Mouse (Mus musculus) 416B (cell line): ENCODE data around the gene Kdm2b.
A peak's percentile ranks its signal among the peaks of the same experiment; 100 is the strongest.

Experiments used
- DNase-seq: peaks from one replicate; pipeline ENCODE4 v3.0.0; 2011; ENCODE audit warnings: low read depth

Gene Kdm2b

DNA sequence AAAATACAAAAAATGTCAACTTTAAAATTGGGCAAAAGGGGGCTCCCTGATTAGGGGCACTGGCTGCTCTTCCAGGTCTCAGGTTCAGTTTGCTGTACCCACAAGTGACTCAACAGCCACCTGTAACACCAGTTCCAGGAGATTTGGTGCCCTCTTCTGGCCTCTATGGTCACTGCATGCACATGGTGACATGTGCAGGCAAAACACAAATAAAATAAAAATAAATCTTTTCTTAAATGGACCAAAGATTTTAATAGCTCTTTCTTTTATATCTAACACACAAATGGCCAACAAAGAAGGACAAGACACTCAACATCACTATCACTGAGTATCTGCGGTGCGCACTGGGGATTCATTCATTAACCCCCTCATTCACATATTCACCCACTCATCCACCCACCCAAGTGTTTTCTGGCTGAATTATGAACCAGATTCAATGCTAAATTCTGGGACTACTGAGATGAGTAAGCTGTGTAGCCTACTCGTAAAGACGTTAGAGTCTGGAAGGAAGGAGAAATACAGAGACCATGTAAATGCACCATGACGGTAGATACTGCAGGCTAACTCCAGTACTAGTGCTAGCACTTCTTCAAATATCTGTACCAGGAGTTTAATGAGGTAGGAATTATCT, 95.5 kb downstream of the Kdm2b start:
- peak; percentile 67 for DNase-seq

DNA sequence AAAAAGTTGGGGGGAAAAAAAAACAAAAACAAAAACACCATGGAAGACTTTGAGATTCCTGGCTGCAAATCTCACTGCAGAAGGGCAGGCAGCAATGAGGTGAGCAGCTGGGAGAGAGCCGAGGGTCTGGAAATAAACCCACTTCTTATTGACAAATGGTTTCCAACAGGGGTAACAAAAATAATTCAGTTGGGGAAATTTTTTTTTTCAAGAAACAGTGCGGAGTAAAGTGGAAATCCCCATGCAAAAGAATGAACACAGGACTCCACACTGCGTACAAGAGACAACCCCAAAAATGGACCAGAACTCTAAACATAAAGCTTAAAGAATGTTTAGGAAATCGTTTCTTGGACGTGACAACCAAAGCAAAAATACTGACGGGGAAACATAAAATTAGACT, 96.4 kb downstream of the Kdm2b start:
- DNase-seq: no peak

DNA sequence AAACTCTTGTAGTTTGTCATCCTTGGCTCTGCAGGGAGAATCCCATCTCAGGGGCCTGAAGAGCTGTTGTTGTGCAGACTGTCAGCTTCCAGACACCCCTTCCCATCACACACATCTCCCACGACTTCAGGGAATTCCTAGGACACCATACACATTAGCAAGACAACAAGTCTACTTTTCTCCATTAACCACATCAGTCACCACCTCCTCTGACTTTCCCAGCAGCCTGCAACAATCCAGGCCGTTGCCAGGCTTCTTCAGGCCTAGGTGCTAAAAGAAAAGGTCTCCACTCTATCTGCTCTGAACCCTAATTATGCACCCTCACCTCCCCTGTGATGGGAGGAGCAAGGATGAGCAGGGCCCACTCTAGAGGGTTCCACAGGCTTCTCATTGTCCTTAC, 99.2 kb downstream of the Kdm2b start:
- no peak for DNase-seq

DNA sequence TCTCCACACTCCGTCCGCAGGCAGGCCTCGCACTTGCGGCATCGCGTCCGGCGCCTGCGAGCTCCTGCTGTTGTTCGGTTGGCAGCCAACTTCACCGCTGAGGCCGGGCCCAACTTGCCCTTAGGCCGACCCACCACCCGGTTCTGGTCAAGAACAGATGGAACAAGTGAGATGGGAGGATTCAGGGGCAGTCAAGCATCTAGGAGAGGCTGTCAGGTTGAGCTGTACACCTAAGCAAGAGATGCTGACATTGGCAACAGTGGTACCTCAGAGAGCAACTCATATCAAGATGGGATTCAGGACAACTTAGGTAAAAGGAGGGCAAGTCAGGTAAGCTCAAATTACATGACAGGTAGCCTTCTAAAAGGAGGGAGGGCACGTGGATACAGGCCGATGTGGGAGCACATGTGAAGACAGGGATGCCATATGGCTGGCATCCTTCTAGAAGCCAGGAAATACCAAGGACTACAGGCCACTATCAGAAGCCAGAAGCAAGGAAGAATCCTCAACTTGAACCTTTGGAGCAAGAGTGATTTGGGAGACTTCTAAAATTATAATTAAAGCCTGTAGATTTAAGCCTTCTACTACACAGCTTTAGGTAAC, 100.9 kb downstream of the Kdm2b start:
- DNase-seq: no peak

DNA sequence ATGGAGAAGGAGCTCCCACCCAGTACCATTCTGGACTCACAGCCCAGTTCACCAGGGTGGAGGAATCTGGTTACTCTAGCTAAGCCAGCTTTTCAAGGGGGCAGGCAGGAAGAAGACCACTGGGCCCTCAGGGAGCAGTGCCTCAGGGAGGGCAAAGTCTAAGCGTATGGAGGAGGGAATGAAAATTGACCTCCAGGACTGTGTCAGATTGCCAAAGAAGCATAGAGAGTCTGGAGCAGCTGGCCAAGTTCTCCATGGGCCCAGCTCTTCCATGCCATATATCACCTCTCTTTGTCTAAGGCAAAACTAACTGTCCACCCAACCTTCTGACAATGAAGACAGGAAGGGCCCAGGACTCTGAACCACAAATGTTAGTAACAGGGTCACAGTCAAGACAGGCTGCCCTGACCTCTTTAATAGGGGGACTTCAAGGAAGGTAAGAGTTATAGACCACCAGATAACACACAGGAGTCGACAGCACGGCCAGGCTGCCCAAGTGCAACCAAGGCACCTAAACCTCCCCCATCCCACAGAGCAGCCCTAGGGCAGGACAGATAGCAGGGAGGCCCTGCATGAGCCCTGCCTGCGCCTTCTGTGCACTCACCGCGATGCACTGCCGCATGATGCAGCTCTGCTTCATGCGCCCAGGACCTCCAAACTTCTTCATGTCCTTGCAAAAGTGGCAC, 101.6 kb downstream of the Kdm2b start:
- DNase-seq: no peak

DNA sequence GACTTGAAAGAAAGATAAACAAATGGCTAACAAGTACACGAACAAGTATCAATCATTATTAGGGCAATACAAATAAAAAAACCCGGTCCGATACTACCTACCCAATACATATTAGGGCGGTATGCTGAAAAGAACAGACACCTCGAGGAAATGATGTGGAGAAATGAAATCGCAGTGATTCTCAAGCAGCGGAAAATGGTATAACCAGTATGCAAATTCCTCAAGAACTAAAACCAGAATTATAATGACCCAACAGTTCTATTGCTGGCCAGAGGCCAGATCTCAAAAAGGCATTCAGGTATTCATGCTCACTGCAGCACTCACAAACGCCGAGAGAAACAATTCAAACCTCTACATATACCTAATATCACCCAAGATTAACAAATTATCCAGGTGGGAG, 102.6 kb downstream of the Kdm2b start:
- no peak for DNase-seq

DNA sequence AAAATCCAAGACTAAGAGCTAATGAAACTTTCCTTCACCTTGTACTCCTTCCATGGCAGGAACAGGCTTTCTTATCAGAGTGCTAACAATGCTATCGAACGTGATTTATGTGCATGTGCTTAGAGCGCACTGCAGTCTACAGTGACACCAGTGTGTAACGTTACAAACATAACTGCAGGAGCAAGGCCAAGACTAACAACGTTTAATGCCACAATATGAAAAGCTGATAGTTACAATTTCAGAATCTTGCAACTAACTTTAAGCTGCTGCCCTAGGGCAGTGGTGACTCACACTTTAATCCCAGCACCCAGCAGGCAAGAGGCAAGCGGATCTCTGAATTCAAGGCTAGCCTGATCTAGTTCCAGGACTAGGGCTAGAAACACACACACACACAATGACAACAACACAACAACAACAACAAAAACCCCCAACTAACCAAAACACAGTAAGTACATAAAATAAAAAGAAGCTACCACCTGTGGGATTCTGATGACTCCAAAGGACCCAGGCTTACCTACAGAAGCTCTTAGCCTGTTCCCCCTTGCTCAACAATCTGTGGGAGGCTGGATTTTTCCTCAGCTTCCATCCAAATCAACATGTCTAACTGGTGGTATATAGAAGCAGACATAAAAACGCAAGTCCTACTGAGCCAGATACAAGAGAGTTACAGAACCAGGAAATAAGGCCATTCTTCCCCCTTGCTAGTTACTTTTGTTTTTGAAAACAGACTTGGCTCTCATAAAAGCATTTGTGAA, 104.9 kb downstream of the Kdm2b start:
- peak; percentile 34 for DNase-seq

DNA sequence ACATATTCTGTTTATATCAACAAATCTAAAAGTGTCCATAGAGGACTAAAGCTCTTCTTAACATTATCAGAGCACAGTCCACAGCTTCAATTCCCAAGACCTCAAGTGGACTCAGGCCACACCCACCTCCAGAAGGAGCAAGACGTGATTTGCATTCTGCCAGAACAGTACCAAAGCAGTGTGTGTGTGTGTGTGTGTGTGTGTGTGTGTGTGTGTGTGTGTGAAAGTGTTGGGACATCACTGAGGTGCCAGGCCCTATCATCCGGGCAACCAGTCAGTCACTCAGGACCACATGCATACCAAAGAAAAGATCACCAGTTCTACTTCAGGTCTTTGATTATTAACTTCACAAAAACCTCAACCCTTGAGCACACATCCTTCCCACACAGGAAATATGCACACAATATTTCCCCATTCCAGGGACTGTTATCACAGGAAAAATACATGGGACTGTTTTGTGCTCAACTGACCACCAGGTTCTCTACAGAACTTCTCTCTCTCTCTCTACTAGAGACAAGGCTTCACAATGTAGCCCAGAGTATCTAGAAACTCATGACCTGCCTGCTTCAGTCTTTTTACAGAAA, 105.9 kb downstream of the Kdm2b start:
- peak; percentile 54 for DNase-seq

DNA sequence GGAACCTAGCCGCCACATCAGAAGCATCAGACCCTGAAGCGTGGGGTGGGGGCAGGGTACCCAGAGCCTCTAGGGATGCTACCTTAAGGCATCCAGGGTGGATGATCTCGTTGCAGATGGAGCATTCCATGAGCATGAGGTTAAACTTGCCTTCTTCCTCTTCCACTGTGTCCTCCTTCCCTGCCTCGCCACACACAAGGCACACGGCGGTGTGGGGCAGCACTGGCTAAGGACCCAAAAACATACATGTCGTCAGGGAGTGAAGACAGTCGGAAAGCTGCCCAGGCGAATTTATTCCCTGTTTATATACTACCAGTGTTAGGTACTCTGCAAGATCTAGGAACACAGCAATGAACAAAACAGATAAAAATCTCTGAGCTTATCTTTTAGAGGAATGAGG, 106.4 kb downstream of the Kdm2b start:
- DNase-seq: no peak

DNA sequence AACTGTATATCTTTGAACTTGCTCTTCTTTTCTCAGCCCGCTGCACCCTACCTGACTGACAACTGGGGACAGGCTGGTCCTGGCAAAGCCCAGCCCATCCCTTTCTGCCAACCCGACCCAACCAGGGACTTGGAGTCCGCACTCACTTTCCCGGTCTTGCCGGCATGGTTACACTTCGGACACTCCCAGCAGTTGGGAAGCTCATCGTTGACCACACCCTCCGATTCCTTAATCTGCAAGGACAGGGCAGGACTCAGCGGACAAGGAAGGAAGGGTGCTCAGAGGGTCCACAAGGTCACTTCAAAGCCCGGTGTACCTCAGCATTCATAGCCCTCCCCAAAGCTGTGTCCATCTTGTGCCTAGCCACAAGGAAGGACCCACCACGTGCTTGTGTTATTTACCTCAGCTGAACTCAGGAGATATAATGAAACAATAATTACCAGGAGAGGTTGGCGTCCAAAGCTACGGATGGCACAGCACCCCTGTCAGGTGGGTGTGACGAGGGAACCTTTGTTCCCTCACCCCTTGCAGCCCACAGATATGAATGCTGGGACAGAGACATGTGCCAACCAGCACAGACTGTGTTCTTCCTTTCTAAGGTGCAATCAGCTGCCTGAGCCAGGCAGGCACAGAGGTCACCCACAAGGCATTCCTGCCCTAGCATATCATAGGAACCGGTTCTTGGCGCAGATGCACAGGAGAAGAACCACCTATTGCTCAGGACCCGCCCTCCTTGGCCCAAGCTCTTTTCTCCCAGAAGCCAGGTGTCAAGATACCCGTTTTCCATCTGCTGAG, 107.2 kb downstream of the Kdm2b start:
- no peak for DNase-seq

DNA sequence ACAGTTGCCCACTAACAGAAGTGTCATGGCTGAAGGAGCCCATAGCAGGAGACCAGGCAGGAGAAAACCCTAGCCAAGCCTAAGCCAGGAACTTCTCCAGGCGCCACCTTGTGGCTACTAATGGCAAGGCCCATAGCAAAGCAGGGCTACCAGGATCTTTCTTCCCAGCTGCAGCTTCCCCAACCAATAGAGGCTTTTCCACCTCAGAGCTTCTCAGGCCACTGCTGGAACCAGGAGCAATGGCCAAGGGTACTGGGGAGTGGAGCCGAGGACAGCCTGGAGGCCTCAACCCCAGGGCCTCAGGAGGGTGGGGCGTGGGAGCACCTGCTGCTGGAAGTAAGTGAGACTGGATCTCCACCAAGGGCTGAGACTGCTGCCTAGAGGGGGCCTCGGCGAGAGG, 108.3 kb downstream of the Kdm2b start:
- peak; percentile 65 for DNase-seq

DNA sequence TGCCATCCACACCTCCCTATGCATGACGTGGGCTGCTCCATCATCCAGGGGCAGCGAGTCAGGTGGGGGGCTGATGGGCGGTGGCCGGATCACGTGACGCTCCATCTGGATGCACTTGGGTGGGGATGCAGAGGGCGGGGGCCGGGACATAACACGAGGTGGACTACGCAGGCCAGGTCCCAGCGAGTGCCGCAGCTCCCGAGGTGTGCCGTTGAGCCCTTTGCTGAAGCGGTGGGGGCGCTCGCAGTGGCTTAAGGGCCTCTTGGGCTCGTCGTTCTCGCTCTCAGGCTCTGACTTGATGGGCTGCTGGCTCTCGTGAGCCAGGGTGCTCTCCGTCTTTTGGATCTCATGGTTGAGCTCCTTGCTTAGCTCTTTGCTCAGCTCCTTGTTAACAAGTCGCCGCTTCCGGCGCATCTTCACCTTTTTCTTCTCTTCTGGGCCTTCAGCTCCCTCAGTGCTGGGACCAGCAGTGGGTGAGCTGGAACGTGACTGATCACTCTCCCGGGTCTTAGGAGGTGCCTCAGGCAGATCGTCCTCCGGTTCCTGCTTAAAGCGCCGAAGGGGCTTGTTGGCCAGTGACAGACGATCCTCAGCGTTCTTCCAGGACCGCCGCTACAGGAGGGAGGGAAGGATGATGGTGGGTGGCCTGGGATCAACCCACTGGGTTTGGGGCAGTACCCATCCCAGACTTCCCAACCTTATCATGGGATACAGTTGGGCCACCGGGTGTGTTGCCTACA, 109.2 kb downstream of the Kdm2b start:
- no peak for DNase-seq

DNA sequence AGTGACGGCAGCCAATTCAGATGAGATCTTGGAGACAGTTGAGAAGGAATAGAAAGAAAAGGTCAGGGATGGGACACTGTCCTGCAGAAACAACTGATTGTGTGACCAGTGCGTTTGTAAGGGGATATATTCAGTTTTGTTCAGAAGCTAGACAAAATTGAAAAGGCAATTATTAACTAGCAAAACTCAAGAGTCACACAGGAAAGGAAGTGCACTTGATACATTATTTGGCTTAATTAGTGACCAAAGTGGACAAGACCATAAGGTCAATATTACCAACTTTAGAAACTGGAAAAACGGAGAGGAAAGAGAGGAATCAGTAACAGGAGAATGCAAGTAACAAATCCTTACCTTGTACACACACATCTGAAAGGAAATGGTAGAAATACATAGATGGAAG, 113.0 kb downstream of the Kdm2b start:
- DNase-seq: no peak

DNA sequence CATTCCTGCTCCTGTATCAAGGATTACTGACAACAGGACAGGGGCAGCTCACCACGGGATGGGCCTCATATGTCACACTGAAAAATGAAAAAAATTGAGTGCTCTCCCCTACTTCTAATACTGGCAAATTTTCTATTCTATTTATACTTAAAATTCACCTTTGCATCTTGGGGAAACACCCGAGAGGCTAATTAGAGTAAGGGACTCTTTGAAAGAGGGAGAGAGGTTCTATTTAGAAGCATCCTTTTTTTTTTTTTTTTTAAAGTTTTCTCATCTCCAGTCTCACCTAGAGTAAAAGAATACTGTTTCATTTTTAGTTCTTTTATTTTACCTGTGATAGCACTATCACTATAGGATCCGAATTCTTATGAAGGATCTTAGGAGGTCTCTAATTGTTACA, 115.3 kb downstream of the Kdm2b start:
- no peak for DNase-seq

DNA sequence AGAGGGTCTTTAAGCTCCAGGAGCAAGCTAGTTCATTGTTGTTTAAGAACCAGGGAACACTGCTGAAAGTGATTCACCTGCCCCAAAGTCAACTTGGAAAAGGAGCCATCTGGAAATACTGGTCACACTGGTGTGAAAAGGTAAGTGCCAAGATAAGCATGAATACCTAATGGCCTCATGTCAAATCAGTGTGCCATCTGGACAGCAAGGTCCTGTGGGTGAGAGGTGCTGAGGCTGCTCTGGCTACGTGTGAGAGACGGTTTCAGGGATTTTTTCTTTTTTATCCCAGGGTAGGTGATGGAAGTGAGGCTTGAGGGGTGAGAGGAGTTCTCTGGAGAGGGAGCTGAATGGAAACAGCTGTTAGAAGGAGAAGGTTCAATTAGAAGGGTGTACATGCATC, 116.0 kb downstream of the Kdm2b start:
- no peak for DNase-seq

DNA sequence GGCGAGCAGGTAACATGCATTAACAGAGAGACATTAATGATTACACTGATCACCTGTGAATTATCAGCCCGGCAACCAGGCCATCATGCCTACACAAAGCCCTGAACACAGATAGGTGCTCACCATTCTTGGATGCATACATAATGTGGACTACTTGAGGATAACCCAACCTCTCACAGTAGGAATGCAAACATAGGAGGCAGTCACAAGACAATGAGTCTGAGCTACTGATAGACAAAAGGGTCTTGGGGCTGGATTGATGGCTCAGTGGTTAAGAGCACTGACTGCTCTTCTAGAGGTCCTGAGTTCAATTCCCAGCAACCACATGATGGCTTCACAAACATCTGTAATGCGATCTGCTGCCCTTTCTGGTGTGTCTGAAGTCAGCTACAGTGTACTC, 117.0 kb downstream of the Kdm2b start:
- no peak for DNase-seq

DNA sequence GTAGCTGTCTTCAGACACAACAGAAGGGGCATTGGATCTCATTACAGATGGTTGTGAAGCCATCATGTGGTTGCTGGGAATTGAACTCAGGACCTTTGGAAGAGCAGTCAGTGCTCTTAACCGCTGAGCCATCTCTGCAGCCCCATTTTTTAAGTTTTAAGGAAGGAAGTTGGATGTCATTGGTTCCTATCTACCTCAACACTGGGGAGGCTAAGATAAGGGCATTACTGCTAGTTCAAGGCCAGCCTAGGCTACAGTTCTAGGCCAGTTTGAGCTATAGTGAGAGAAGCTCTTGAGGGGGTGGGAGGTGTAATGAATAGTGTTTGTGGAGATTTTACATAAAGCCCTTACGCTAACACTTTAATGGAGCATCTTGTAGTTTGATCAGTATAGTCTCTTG, 126.6 kb downstream of the Kdm2b start:
- peak; percentile 61 for DNase-seq

DNA sequence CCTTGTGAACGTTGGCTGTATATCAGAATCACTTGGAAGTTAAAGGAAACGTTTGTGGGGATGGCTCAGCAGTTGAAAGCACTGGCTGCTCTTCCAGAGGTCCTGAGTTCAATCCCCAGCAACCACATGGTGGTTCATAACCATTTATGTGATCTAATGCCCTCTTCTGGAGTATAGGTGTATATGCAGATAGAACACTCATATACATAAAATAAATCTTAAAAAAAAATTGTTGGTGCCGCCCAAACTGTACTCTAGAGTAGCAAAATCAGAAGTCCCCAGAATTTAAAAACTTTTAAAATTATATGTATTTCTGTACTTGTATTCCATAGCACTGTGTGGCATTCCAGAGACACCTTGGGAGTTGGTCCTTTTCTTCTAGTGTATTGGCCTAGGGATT, 133.8 kb downstream of the Kdm2b start:
- DNase-seq: peak; percentile 39

DNA sequence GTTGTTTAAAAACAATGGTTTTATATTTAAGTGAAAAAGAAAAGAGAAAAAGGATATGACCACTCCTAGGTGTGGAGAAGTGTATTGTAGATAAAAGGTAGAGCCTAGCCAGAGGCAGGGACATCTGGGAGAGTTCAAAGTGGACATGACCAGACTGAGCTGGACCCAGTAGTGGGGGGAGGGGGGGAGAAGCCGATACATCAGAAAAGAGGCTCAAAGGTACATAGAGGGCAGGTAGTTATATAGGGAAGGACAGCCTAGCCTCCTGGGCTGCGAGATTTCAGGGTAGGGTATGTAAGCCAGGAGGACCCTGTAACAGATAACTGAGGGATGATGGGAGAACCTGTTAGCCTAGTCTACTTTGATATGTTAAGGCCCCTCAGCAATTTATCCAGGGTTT, 137.0 kb downstream of the Kdm2b start:
- DNase-seq: no peak

DNA sequence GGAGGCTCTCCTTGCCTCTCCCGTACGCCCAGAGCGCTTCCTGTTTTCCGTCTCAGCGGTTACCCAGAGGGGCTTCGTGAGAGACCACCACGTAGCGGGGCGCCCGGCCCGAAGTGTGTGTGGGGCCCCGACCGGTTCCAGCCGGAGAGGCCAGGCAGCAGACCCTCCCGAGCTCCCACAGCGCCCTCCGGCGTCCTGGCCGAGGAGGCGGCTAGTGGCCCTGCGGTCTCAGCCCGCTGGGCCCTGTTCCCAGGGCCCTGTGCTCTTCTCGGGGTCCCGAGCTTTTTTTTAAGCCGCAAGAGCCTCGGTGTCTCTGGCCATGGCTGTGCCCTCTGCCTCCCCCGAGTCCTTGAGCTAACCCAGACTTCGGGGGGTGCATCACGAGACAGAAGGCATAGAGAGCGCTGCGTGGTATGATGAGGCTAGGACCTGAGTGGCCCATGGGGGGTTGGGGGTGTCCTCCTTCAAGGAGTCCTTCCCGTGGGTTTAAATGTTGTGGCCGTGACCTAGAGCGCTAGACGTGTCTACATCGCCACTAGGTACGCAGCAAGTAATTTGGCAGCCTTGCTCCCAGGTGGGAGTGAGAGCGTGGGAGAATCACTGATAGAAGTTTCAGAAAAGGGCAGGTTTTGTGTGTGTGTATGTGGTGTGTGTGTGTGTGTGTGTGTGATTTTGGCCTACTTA, 139.2 kb downstream of the Kdm2b start:
- DNase-seq: no peak
